Mouse (Mus musculus) skeletal muscle tissue, adult 2 months (tissue): ENCODE measurements around the gene Epb41l1.
A peak's percentile ranks its signal among the peaks of the same experiment; 100 is the strongest.
"Not testable (repeated sequence)": the region's sequence is repeated elsewhere in the genome, so short reads cannot be mapped to it uniquely, and the experiment has no call there.

ENCODE experiments used
- DNase-seq: peaks from one replicate; pipeline ENCODE4 v3.0.0-alpha.2; 2012; ENCODE audit warnings: low read depth, low spot score

The Epb41l1 gene

DNA sequence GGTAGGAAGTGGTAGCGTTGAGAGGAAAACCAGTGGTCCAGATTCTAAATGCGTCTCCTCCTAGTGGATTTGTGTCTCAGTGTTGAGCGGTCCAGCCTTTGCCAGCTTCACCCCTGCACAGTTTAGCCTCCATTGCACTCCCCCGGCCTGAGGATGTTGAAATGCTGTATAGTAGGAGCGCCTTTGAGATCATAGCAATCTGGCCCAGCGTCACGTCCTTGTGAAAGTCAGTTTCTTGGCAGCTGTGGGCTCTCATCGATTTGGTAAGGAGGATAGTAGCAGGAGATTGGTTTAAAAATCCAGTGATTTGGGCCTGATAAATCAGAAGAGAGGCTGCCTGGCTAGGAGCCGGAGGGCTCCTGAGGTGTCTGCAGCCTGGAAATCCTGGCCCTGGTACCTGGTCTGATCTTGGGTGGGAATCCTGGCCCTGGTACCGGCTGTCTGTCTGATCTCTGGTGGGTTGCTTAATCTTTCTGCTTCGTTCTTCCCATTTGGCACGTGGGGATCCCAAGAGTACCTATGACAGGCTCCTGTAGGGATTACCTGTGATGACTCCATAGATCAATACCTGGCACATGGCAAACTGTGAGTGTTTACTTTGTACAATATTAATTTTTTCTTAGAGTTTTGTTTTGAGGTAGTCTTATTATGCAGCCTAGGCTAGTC is 65.5 kb downstream of the Epb41l1 start:
- no peak for DNase-seq

- DNase-seq = no peak
Measured at GRCm38 (mm10) chr2:156487589-156488160, 67.0 kb downstream of the Epb41l1 start.

DNA sequence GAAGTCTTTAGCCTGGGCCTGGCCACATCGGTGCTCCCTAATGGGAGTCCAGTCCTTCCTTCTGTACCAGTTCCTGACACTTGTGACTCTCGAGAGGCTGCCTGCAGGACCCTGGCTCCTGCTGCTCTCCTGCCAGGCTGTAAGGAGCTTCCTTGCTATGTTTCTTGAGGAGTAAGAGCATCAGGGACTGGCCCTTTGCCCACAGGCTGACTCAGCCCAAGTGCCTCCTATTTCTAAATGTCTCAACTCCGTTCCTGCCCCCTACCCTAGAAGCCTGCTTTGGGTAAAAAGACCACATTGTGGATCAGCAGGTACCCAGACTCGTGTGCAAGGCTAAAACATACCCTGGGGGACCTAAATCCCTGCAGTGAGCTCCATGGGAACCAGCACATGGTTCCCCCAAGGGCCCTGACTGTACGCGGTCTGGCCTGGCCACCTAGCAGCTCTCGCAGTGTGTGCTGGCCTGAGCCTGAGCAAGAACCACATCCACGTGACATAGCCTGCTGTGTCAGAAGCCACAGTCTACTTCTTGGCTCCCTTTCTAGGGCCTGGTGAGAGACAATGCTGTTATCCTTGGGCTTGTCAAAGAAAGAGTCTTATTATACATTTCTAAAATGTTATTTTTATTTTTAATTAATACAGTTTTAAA is 67.6 kb downstream of the Epb41l1 start:
- DNase-seq = peak; percentile 49

GRCm38 (mm10) chr2:156490176-156490575 is 69.5 kb downstream of the Epb41l1 start:
- DNase-seq = no peak

DNA sequence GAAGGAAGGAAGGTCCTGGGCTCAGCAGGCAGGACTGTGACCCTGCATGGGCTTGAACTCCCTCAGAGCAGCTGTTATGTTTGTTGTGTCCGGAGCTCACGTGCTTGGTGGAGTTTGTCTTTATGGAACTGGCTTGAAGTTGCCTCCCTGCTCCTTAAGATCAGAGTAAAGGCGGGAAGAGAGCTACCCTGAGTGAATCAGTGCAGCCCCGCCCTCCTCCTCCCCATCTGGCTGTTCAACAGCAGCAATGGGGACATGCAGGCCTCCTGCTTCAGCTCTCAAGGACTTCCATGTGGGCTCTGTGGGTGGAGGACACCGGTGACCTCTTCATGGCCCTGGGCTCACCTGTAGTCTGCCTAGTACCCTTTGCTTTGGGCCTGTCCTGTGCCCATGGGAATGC is 71.1 kb downstream of the Epb41l1 start:
- DNase-seq = no peak

GRCm38 (mm10) chr2:156493766-156494165 is 73.1 kb downstream of the Epb41l1 start:
- no peak for DNase-seq

- no peak for DNase-seq
Measured at GRCm38 (mm10) chr2:156494465-156494864, 73.8 kb downstream of the Epb41l1 start.

- no peak for DNase-seq
Measured at GRCm38 (mm10) chr2:156494875-156495274, 74.2 kb downstream of the Epb41l1 start.

DNA sequence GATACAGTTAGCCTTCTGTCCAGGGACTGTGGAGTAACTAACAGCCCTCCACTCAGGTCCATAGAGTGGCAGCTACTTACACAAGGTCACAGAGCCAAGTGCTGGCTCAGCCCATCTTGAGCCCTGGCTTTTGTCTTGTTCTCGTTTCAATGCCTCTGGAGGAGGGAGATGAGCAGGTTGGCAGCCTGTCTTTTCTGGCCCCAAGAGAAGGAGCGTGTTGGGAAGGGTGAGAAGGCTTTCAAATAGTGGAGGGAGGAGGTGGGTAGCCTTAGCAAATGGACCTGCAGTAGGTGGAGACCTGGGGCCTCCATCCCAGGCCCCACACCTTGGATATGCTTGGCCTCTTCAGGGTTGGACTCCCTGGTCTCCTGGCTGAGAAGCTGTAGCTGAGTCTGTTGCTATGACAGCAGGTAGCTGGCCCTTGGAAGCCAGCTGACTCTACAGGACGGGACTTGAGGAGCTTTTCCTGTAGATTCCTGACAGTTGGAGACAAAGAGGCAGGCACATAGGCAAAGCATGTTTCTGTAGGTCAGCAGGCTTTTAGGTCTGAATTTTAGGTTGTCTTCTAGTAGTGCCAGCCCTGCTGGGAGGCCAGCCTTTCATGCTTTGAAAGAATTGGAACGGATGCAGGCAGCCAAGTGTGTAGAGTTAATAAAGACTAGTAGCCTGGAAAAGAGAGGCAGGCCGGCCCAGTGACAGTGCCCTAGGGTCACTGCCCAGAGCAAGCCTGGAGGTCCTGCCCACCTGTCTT is 76.3 kb downstream of the Epb41l1 start:
- no peak for DNase-seq

DNA sequence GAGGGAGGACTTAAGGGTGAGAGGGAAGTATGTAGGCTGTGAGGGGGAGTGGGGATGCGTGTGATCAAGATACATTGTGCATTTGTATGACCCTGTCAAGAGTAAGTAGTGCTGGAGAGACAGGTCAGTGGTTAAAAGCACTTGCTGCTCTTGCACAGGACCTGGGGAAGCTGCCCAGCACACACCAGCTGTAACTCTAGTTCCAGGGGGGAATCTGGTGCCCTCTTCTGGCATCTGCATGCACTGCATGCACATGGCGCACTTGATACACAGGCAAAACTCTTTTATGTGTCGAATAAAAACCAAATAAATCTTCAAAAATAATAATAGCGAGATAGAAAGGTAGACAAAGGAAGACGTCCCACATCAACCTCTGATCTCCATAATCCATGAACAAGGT is 77.2 kb downstream of the Epb41l1 start:
- peak; percentile 56 for DNase-seq

DNA sequence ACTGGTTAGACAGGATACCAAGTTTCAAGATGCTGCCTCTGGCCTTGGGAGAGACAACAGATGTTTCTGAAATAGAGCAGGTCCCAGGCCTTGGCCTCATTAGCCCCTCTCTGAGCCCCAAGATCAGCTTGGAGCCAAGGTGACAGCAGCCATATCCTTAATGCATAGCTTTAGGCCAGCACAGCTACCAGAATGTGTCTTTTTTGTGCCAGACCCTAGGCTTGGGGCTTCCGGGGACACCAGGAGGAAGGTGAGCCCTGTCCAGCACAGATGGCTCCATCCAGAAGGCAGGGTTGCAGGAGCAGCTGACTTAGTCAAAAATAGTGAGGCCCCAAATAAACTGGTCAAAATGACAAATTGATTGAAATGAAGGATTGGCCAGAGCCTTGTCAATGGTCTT is 80.3 kb downstream of the Epb41l1 start:
- no peak for DNase-seq

- no peak for DNase-seq
Measured at GRCm38 (mm10) chr2:156505533-156505932, 84.8 kb downstream of the Epb41l1 start.

DNA sequence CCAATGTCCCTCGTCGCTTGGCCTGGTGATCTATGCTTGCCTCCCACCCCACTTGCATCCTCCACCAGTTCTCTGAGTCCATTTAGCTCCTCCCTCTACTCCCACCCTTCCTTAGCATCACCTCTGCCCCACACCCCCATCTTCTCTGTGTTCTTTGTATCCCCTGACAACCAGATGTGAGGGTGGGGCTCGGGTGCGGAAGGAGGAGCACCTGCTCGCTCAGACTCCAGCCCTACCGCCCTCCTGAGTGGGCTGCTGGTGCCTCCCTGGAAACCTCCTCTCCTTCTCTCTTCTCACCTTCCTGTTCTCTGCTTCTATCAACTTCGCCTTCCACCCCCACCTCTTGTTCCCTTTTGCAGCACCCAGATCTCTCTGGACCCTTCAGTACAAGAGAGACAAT is 91.3 kb downstream of the Epb41l1 start:
- DNase-seq = no peak

DNA sequence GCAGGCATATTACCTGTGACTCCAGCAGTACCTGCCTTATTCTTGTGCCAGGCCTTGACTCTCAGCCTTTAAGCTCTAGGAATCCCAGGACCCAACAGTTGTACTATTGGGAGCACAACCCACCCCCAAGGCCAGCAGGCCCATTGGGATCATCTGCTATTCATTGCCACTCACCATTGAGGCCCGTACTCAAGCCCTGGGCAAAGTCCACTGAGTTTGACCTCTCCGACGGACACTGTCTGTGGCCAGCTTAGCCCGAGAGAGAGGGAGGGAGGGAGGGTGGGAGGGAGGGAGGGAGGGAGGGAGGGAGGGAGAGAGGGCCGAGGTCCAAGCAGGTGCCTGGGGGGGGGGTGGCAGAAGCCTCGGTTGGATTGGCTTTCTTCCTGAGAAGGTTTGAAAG is 91.9 kb downstream of the Epb41l1 start:
- DNase-seq = no peak

DNA sequence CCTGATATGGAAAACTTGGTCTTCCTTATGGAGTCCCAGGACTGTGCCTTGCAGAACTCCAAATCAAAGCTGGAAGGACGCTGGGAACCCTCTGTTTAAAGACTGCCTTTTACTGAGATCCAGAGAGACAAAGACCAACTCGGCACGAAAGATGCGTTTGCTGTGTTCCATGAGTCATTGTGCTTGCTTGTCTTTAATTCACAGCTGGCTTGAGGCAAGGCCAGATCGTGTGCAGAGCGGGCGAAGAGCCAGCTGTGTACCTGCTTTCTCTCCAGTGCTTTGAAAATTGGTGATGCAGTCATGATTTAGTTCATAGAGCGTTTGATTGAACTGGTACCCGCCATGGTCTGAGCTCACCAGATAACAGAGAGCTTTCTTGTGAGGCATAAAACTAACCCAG is 94.4 kb downstream of the Epb41l1 start:
- DNase-seq = no peak

- peak; percentile 22 for DNase-seq
Measured at GRCm38 (mm10) chr2:156515565-156516185, 95.0 kb downstream of the Epb41l1 start.

DNA sequence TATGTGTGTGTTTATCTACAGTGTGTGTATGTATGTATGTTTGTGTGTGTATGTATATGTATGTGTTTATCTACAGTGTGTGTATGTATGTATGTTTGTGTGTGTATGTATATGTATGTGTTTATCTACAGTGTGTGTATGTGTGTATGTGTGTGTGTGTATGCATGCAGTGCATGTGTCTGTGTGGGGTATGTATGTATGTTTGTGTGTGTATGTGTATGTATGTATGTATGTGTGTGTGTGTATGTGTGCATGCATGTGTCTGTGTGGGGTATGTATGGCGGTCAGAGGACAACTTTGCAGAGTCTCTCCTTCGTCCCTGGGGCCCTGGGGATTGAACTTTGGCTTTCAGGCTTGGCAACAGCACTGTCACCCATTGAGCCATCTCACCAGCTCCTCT is 96.0 kb downstream of the Epb41l1 start:
- DNase-seq = not testable (repeated sequence)

DNA sequence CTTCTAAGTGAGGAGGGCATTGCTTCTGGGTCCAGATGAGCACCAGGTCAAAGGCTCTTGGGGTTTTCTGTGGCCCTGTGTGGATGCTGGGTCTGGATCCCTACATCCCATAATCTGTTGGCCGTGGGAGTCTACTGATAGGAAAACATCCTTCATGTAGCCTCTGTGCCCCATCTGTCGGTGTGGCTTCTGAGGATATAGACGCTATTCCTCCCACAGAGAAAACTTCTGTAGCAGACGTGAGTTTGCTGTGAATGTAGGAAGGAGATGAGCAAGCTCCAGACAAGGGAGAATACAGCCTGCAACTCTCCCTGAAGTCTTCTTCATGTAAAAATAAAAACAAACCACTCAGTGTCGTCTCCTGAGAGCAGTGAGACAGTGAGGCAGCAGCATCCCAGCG is 97.6 kb downstream of the Epb41l1 start:
- DNase-seq = no peak

DNA sequence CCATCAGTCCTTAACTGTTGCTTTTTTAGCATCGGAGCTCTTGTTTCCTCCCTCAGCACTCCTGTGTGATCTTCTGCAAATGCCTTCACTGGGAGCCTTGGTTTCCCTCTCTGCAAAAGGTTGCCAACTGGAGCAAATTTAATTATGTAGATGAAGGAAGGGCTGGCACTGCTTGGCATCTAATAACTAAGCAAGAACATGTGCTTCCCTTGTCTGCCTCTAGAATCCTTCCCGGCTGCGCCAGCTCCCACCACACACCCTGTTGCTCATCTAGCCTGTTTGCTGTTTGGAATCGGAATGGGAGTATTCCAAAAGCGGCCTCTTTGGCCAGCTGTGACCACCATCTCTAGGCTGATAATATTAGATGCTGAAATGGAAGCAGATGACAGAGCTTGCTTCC is 98.9 kb downstream of the Epb41l1 start:
- no peak for DNase-seq

GRCm38 (mm10) chr2:156522994-156523393 is 102.3 kb downstream of the Epb41l1 start:
- no peak for DNase-seq

- DNase-seq = no peak
Measured at GRCm38 (mm10) chr2:156524078-156524477, 103.4 kb downstream of the Epb41l1 start.

- DNase-seq = no peak
Measured at GRCm38 (mm10) chr2:156529726-156530125, 109.0 kb downstream of the Epb41l1 start.
